ENCODE assay signal across 27 mouse cellular contexts in genomic region chr17:29406077-29406476, GRCm38 (mm10). TPM values are rescaled to one million over a fixed set of nuclear protein-coding genes. Genes with fewer than 3 reads are reported as not detected.
DNase-seq lines count a peak whose midpoint lies in the region; ATAC-seq and TF ChIP-seq lines count a peak whose summit lies in the region.
"Had no signal": no experiment of that assay in that cellular context is flagged by ENCODE, and none has a peak within 500 bp of the region (broad histone marks: within the 10 kb centered on the region; RNA-seq: fewer than 3 reads in every experiment).

No protein-coding gene starts in this region.

- TF ChIP-seq CTCF in thymus, adult 2 months (IDR thresholded peaks at IDR 0.05; ENCODE audit: borderline replicate concordance, control insufficient read depth, extremely low read depth, insufficient read depth, low read length, poor library complexity) = no peak

- peak; percentile 61; the same call in 1 of the 2 replicates for ATAC-seq in kidney, embryonic 14.5 days (ENCODE audit: low FRiP score, low TSS enrichment)
- ATAC-seq in embryonic facial prominence, embryonic 13.5 days (ENCODE audit: insufficient number of reproducible peaks, insufficient read depth, low FRiP score, low TSS enrichment, low read depth) = 0 out of 2 replicates have a peak, but pooled peaks have one; percentile 54
- ATAC-seq in limb, embryonic 12.5 days (ENCODE audit: insufficient number of reproducible peaks, insufficient read depth, low FRiP score, low TSS enrichment, low read depth) = peak; percentile 49; the same call in 1 of the 2 replicates
- ATAC-seq: activated CD4-positive, CD25-positive, alpha-beta regulatory T cell, adult 4 months; forebrain, postnatal 0 days; hindbrain, postnatal 0 days; intestine, embryonic 15.5 days had no signal

- no peaks in the 10 kb centered on the region for H3K4me1 ChIP-seq in kidney, embryonic 14.5 days (ENCODE audit: control insufficient read depth, insufficient read depth, low read length)
- H3K4me1 ChIP-seq in embryonic facial prominence, embryonic 10.5 days = peaks cover 22% of the 10 kb centered on the region
- no peaks in the 10 kb centered on the region for H3K4me1 ChIP-seq in embryonic facial prominence, embryonic 13.5 days
- H3K4me1 ChIP-seq in limb, embryonic 12.5 days (replicated peaks) = 0 out of 2 replicates have a peak, but pooled peaks cover 3% of the 10 kb centered on the region
- no peaks in the 10 kb centered on the region for H3K4me1 ChIP-seq in thymus, adult 2 months (replicated peaks; ENCODE audit: control insufficient read depth, insufficient read depth, low read length)
- H3K4me1 ChIP-seq: hindbrain, embryonic 12.5 days; intestine, embryonic 15.5 days; limb, embryonic 13.5 days; lung, embryonic 15.5 days; neural tube, embryonic 12.5 days had no signal

- 0 out of 2 replicates have a peak, but pooled peaks cover 1% of the 10 kb centered on the region for H3K27me3 ChIP-seq in kidney, embryonic 14.5 days (ENCODE audit: control insufficient read depth, insufficient read depth, low read length)
- peaks cover 27% of the 10 kb centered on the region for H3K27me3 ChIP-seq in embryonic facial prominence, embryonic 10.5 days (replicated peaks; ENCODE audit: low read depth, poor library complexity, severe bottlenecking)
- no peaks in the 10 kb centered on the region for H3K27me3 ChIP-seq in embryonic facial prominence, embryonic 13.5 days
- no peaks in the 10 kb centered on the region for H3K27me3 ChIP-seq in limb, embryonic 12.5 days
- no peaks in the 10 kb centered on the region for H3K27me3 ChIP-seq in thymus, adult 2 months (ENCODE audit: control insufficient read depth, insufficient read depth, low read length)
- H3K27me3 ChIP-seq: intestine, embryonic 15.5 days; limb, embryonic 13.5 days; lung, embryonic 15.5 days; neural tube, embryonic 12.5 days had no signal

- no peak for DNase-seq in kidney, adult 18-20 months
- DNase-seq in embryonic facial prominence, embryonic 10.5 days (ENCODE audit: low spot score) = peak; percentile 48
- no peak for DNase-seq in thymus, adult 2 months
- no peak for DNase-seq in adrenal gland, adult 8-10 months
- no peak for DNase-seq in frontal cortex, adult 2 months (ENCODE audit: extremely low spot score in 1 of 2, low spot score in 1 of 2)
- DNase-seq: adrenal gland, postnatal 10 days; B cell, adult 2 months; cerebellum, adult 8-10 months; cerebellum, postnatal 25 days; forebrain, postnatal 0 days; gastrocnemius, postnatal 14 days; heart, postnatal 14 days had no signal

- H3K36me3 ChIP-seq in kidney, embryonic 14.5 days (ENCODE audit: control insufficient read depth, insufficient read depth, low read length) = no peaks in the 10 kb centered on the region
- no peaks in the 10 kb centered on the region for H3K36me3 ChIP-seq in embryonic facial prominence, embryonic 10.5 days (replicated peaks)
- H3K36me3 ChIP-seq in embryonic facial prominence, embryonic 13.5 days = no peaks in the 10 kb centered on the region
- no peaks in the 10 kb centered on the region for H3K36me3 ChIP-seq in limb, embryonic 12.5 days
- H3K36me3 ChIP-seq in thymus, adult 2 months (ENCODE audit: control insufficient read depth, insufficient read depth, low read length) = no peaks in the 10 kb centered on the region
- H3K36me3 ChIP-seq: forebrain, embryonic 10.5 days; hindbrain, embryonic 12.5 days; intestine, embryonic 15.5 days; limb, embryonic 13.5 days; lung, embryonic 15.5 days; neural tube, embryonic 12.5 days had no signal

- H3K9me3 ChIP-seq in kidney, embryonic 14.5 days (ENCODE audit: control insufficient read depth, low read length) = no peaks in the 10 kb centered on the region
- H3K9me3 ChIP-seq in embryonic facial prominence, embryonic 10.5 days = no peaks in the 10 kb centered on the region
- no peaks in the 10 kb centered on the region for H3K9me3 ChIP-seq in embryonic facial prominence, embryonic 13.5 days
- no peaks in the 10 kb centered on the region for H3K9me3 ChIP-seq in limb, embryonic 12.5 days
- H3K9me3 ChIP-seq: forebrain, embryonic 10.5 days; hindbrain, embryonic 12.5 days; intestine, embryonic 15.5 days; limb, embryonic 13.5 days; lung, embryonic 15.5 days; neural tube, embryonic 12.5 days had no signal

- no peak for TF ChIP-seq POLR2A in thymus, adult 2 months (IDR thresholded peaks at IDR 0.05; ENCODE audit: control insufficient read depth, extremely low read depth, insufficient read depth, low read length, poor library complexity)

- H3K4me2 ChIP-seq in kidney, embryonic 14.5 days (replicated peaks; ENCODE audit: low read depth, low read length) = no peak overlapping the region
- H3K4me2 ChIP-seq in embryonic facial prominence, embryonic 13.5 days = no peak overlapping the region
- H3K4me2 ChIP-seq in limb, embryonic 12.5 days = no peak overlapping the region
- H3K4me2 ChIP-seq: hindbrain, embryonic 12.5 days; intestine, embryonic 15.5 days; limb, embryonic 13.5 days; liver, embryonic 11.5 days; lung, embryonic 15.5 days; midbrain, embryonic 11.5 days; neural tube, embryonic 12.5 days had no signal

- no peak overlapping the region for H3K27ac ChIP-seq in kidney, embryonic 14.5 days (ENCODE audit: low read depth, low read length)
- peak overlapping the region; percentile 35; the same call in 1 of the 2 replicates for H3K27ac ChIP-seq in embryonic facial prominence, embryonic 10.5 days (replicated peaks)
- no peak overlapping the region for H3K27ac ChIP-seq in embryonic facial prominence, embryonic 13.5 days
- H3K27ac ChIP-seq in limb, embryonic 12.5 days = peak overlapping the region; percentile 29; the same call in 1 of the 2 replicates
- H3K27ac ChIP-seq in thymus, adult 2 months (ENCODE audit: control insufficient read depth, insufficient read depth, low read length) = no peak overlapping the region
- H3K27ac ChIP-seq: forebrain, embryonic 10.5 days; hindbrain, embryonic 12.5 days; hindbrain, postnatal 0 days; intestine, embryonic 15.5 days; layer of hippocampus, adult 2 months; limb, embryonic 13.5 days; lung, embryonic 15.5 days; neural tube, embryonic 12.5 days had no signal

- H3K9ac ChIP-seq in kidney, embryonic 14.5 days (ENCODE audit: low read depth, low read length) = no peak overlapping the region
- no peak overlapping the region for H3K9ac ChIP-seq in embryonic facial prominence, embryonic 13.5 days
- no peak overlapping the region for H3K9ac ChIP-seq in limb, embryonic 12.5 days (replicated peaks)
- H3K9ac ChIP-seq: forebrain, postnatal 0 days; hindbrain, embryonic 12.5 days; intestine, embryonic 15.5 days; limb, embryonic 13.5 days; lung, embryonic 15.5 days; neural tube, embryonic 12.5 days had no signal

- WGBS in kidney, embryonic 14.5 days = 30% methylated on average over 6 of the region's 6 CpGs
- WGBS in embryonic facial prominence, embryonic 10.5 days = 39% methylated on average over 6 of the region's 6 CpGs
- WGBS in embryonic facial prominence, embryonic 13.5 days = 18% methylated on average over 6 of the region's 6 CpGs
- 25% methylated on average over 6 of the region's 6 CpGs for WGBS in limb, embryonic 12.5 days
- WGBS in thymus, adult 2 months = 83% methylated on average over 6 of the region's 6 CpGs

- no peak overlapping the region for H3K4me3 ChIP-seq in kidney, embryonic 14.5 days (ENCODE audit: low read length)
- H3K4me3 ChIP-seq in embryonic facial prominence, embryonic 10.5 days = no peak overlapping the region
- H3K4me3 ChIP-seq in embryonic facial prominence, embryonic 13.5 days = no peak overlapping the region
- H3K4me3 ChIP-seq in limb, embryonic 12.5 days (replicated peaks) = no peak overlapping the region
- no peak overlapping the region for H3K4me3 ChIP-seq in thymus, adult 2 months (ENCODE audit: control insufficient read depth, insufficient read depth, low read length)
- H3K4me3 ChIP-seq: forebrain, embryonic 10.5 days; hindbrain, embryonic 12.5 days; intestine, embryonic 15.5 days; layer of hippocampus, adult 2 months; limb, embryonic 13.5 days; lung, embryonic 15.5 days; myocyte; neural tube, embryonic 12.5 days had no signal

RNA-seq across cellular contexts. Expression of gene Fgd2, which starts 45.4 kb away (rescaled TPM):
- 9.5 and 9.6 TPM in 2 replicates for polyA plus RNA-seq in kidney, embryonic 14.5 days (2014; fragmentation: Nextera tagmentation; extraction: Ambion mirVana)
- 10.2 and 12.3 TPM in 2 replicates for polyA plus RNA-seq in embryonic facial prominence, embryonic 10.5 days (2016; fragmentation: Nextera tagmentation; extraction: Ambion mirVana)
- polyA plus RNA-seq in embryonic facial prominence, embryonic 13.5 days (2015; fragmentation: Nextera tagmentation; extraction: Ambion mirVana) = 11.5 and 12.9 TPM in 2 replicates
- 5.6 and 7.1 TPM in 2 replicates for polyA plus RNA-seq in limb, embryonic 12.5 days (2016; fragmentation: Nextera tagmentation; extraction: Ambion mirVana)
- 40.0 and 56.0 TPM in 2 replicates for polyA plus RNA-seq in thymus, adult 2 months (2012; rRNA removed)
- 10 to 100 TPM in 1 of 4 experiments, 1 to 10 TPM in 3; 2.1 to 11.1 (median 6.9) TPM for total RNA-seq in adrenal gland, adult 8-10 months (2022)
- 11.0 and 14.7 TPM in 2 replicates for polyA plus RNA-seq in frontal cortex, adult 2 months (2012; rRNA removed)

RNA-seq across cellular contexts. Expression of gene Mtch1, which starts 58.3 kb away (rescaled TPM):
- polyA plus RNA-seq in kidney, embryonic 14.5 days (2014; fragmentation: Nextera tagmentation; extraction: Ambion mirVana) = 297 and 364 TPM in 2 replicates
- polyA plus RNA-seq in embryonic facial prominence, embryonic 10.5 days (2016; fragmentation: Nextera tagmentation; extraction: Ambion mirVana) = 278 and 280 TPM in 2 replicates
- 284 and 299 TPM in 2 replicates for polyA plus RNA-seq in embryonic facial prominence, embryonic 13.5 days (2015; fragmentation: Nextera tagmentation; extraction: Ambion mirVana)
- 368 and 379 TPM in 2 replicates for polyA plus RNA-seq in limb, embryonic 12.5 days (2016; fragmentation: Nextera tagmentation; extraction: Ambion mirVana)
- 332 and 354 TPM in 2 replicates for polyA plus RNA-seq in thymus, adult 2 months (2012; rRNA removed)
- total RNA-seq in adrenal gland, adult 8-10 months (2022) = 100 to 1,000 TPM; 236 to 274 (median 253) TPM
- polyA plus RNA-seq in frontal cortex, adult 2 months (2012; rRNA removed) = 548 and 552 TPM in 2 replicates

Comparison
In these comparisons a context has a peak if more than half of its experiments do, and no peak if none do; other contexts are left out.
1. H3K27ac ChIP-seq: peak in embryonic facial prominence, embryonic 10.5 days (single experiment) and limb, embryonic 12.5 days (single experiment); none in kidney, embryonic 14.5 days (single experiment), embryonic facial prominence, embryonic 13.5 days (single experiment) and thymus, adult 2 months (single experiment).
2. Peak in every context shown above with its lines, with median percentiles within 50 percentile points of each other: ATAC-seq.